Mouse (Mus musculus) intestine, embryonic 14.5 days (tissue): ENCODE data around the gene Srgap1. TPM values are rescaled to one million over a fixed set of nuclear protein-coding genes. Genes with fewer than 3 reads are reported as not detected.

ENCODE experiments used
- ATAC-seq: fragments of 200-750 bp; cut with Nextera tagmentation; replicated peaks from 2 replicates; pipeline ENCODE4 v1.8.0; 2017; ENCODE audit warnings: low read depth, moderate number of reproducible peaks, moderate TSS enrichment, moderate library complexity; ENCODE audit not compliant: low FRiP score, low TSS enrichment
- DNase-seq: peaks from one replicate; pipeline ENCODE4 v3.0.0-alpha.2; 2018; ENCODE audit warnings: low spot score
- H3K27ac ChIP-seq: fragments of 300-500 bp; sonication (generic); 2 replicates; pipeline ENCODE4 v1.5.1; 2014; ENCODE audit warnings: low read depth, mild to moderate bottlenecking, control low read depth
- H3K27me3 ChIP-seq: fragments of 300-500 bp; sonication (generic); replicated peaks from 2 replicates; pipeline ENCODE4 v1.6.1; 2014; ENCODE audit warnings: low read length, control low read depth; ENCODE audit not compliant: control insufficient read depth, insufficient read depth
- H3K36me3 ChIP-seq: fragments of 300-500 bp; sonication (generic); 2 replicates; pipeline ENCODE4 v1.6.1; 2014; ENCODE audit warnings: low read length, control low read depth; ENCODE audit not compliant: control insufficient read depth, insufficient read depth
- H3K4me1 ChIP-seq: fragments of 300-500 bp; sonication (generic); replicated peaks from 2 replicates; pipeline ENCODE4 v1.6.1; 2014; ENCODE audit warnings: low read length, control low read depth, mixed read lengths; ENCODE audit not compliant: control insufficient read depth, insufficient read depth
- H3K4me2 ChIP-seq: fragments of 300-500 bp; sonication (generic); 2 replicates; pipeline ENCODE4 v1.6.1; 2014; ENCODE audit warnings: low read length
- H3K4me3 ChIP-seq: fragments of 300-500 bp; sonication (generic); 2 replicates; pipeline ENCODE4 v1.5.1; 2014; ENCODE audit warnings: low read depth, low read length, control low read depth, mixed read lengths
- H3K9ac ChIP-seq: fragments of 300-500 bp; sonication (generic); 2 replicates; pipeline ENCODE4 v1.6.1; 2014; ENCODE audit warnings: mild to moderate bottlenecking, low read length
- H3K9me3 ChIP-seq: fragments of 300-500 bp; sonication (generic); 2 replicates; pipeline ENCODE4 v1.6.1; 2016; ENCODE audit warnings: low read length, control low read depth; ENCODE audit not compliant: control insufficient read depth
- WGBS: fragments of 180-500 bp; shearing (Covaris S2); extraction: QIAGEN DNeasy Blood & Tissue Kit; methylation state at CpG from one replicate; pipeline ENCODE4 v1.1.7; 2014; 5-methylcytosine and 5-hydroxymethylcytosine counted together
- polyA plus RNA-seq: library from polyadenylated mRNA; unstranded; fragments of >200 nt; fragmentation: Nextera tagmentation; extraction: Ambion mirVana; gene quantifications from 2 replicates; pipeline ENCODE4 v1.2.1, GENCODE M21; 2014

Srgap1 gene
- polyA plus RNA-seq, 1 experiment from 2014 or later = 8.7 TPM

DNA sequence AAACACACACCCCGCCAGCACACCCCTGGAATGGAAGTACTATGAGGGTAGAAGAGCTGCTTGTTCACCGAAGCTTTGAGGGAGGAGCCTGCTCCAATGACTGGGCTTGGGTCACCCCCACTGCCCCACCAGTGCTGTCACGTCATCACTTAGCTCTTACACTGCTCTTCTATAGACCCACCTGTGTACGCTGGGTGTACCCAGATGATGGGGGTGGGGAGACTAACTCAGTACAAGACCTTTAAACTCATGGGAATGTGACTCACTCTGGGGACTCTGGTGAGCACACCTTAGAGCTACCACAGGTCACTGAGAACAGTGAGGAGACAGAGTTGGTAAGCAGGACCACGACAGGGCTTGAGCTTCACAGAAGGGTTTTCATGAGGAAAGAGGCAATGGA lies 94.1 kb downstream of the Srgap1 start:
- DNase-seq = no peak
- Histone ChIP-seq H3K9ac (no peak overlapping the region), H3K4me2 (no peak overlapping the region), H3K27ac (no peak overlapping the region), H3K27me3 (no peaks in the 10 kb centered on the region), H3K4me1 (no peaks in the 10 kb centered on the region), H3K36me3 (no peaks in the 10 kb centered on the region), H3K9me3 (no peaks in the 10 kb centered on the region), H3K4me3 (no peak overlapping the region)
- WGBS = 91% methylated on average over 5 of the region's 5 CpGs
- ATAC-seq = no peak

DNA sequence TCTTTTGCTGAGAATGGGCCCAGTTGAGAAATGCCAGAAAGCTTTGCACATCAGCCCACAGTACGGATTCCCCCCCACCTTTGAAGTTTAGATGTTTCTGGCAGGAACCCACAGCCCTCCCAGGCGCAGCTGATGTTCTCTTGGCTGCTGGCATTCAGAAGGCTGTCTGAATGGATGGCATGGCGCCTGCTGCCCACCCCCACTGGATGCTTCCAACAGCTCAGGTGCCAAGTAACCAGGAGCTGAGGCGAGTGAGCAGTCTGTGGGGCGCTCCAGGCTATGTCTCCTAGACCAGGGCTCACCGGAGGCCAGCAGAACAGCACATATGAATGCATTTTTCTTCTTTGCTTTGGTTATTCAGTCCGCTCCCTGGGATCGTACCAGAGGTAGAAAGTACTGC lies 100.9 kb downstream of the Srgap1 start:
- no peak overlapping the region for H3K4me3 ChIP-seq
- no peaks in the 10 kb centered on the region for H3K9me3 ChIP-seq
- DNase-seq (no peak), ATAC-seq (no peak)
- H3K4me2 ChIP-seq = no peak overlapping the region
- no peak overlapping the region for H3K9ac ChIP-seq
- H3K36me3 ChIP-seq = no peaks in the 10 kb centered on the region
- H3K27me3 ChIP-seq = no peaks in the 10 kb centered on the region
- H3K27ac ChIP-seq = no peak overlapping the region
- 83% methylated on average over 8 of the region's 8 CpGs for WGBS
- no peaks in the 10 kb centered on the region for H3K4me1 ChIP-seq

GRCm38 (mm10) chr10:121931909-121932308 lies 115.2 kb downstream of the Srgap1 start:
- Histone ChIP-seq H3K4me1 (peaks cover 8% of the 10 kb centered on the region; the same call in 1 of the 2 replicates), H3K36me3 (no peaks in the 10 kb centered on the region), H3K9me3 (no peaks in the 10 kb centered on the region), H3K4me2 (no peak overlapping the region), H3K27ac (no peak overlapping the region), H3K9ac (no peak overlapping the region), H3K4me3 (no peak overlapping the region), H3K27me3 (no peaks in the 10 kb centered on the region)
- WGBS = 73% methylated on average over 14 of the region's 14 CpGs
- no peak for ATAC-seq
- no peak for DNase-seq

DNA sequence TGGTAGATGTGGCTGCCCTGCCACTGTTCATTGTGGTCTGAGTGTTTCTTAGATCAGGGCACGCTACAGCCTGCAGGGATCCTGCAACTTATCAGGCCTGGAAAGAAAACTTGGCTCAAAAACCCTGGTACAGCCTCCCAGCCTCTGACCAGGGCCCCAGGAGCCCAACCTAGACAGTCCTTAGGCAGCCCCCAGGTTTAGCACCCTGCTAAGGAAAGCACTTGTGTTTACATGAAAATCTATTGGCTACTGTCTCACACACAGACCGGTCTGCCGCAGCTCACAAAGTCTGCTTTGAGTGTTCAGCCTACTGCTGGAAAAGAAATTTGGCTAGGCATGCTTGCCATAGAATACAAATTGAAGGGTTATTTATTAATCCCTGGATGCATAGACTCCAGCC lies 121.0 kb downstream of the Srgap1 start:
- WGBS = 43% methylated on average over 3 of the region's 3 CpGs
- H3K9ac ChIP-seq = no peak overlapping the region
- peaks cover 6% of the 10 kb centered on the region; the same call in 1 of the 2 replicates for H3K4me1 ChIP-seq
- no peak for DNase-seq
- H3K27ac ChIP-seq = no peak overlapping the region
- no peak for ATAC-seq
- H3K27me3 ChIP-seq = no peaks in the 10 kb centered on the region
- H3K36me3 ChIP-seq = no peaks in the 10 kb centered on the region; the same call in 1 of the 2 replicates
- H3K4me2 ChIP-seq = no peak overlapping the region
- no peak overlapping the region for H3K4me3 ChIP-seq
- no peaks in the 10 kb centered on the region for H3K9me3 ChIP-seq

DNA sequence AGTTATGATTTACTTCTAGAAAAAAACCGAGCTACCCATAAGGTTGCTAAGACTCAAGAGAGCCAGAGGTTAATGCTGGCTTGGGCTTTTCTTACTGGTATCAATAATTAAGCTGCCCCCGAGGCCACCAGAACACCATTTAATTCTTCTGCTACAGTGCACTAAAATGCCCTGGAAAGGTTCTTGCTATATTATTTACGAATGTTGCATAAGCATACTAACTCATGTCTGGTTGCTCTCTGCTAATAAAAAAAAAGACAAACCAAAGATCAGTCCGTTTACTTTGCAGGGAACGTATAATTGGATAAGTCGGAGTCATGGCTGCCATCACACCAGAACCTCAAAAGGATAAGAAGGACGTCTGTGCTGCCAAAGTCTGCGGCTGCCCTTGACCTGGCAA lies 128.1 kb downstream of the Srgap1 start:
- H3K27ac ChIP-seq = no peak overlapping the region
- H3K4me1 ChIP-seq = peaks cover 6% of the 10 kb centered on the region; the same call in 1 of the 2 replicates
- WGBS = 37% methylated on average over 8 of the region's 8 CpGs
- ATAC-seq (no peak), DNase-seq (no peak)
- no peak overlapping the region for H3K4me3 ChIP-seq
- no peaks in the 10 kb centered on the region; the same call in 1 of the 2 replicates for H3K36me3 ChIP-seq
- no peak overlapping the region for H3K9ac ChIP-seq
- H3K9me3 ChIP-seq = no peaks in the 10 kb centered on the region
- H3K27me3 ChIP-seq = no peaks in the 10 kb centered on the region
- H3K4me2 ChIP-seq = no peak overlapping the region

DNA sequence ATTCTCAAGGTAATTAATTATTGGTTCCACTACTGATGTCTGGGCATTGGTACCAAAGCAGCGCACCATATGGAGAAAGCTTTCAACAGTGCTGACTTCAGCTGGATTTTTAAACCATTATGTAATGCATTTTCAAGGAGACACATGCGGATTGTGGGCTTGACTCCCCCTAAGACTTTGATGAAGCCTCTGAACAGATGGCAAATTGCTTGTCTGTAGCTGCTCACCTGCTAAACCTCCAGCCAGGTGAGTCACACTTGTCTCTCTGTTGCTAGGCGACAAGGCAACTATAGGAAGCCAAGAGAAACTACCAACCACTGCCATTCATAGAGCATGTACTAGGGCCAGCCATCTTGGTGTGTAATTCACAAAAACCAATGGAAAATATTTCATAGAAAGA lies 128.5 kb downstream of the Srgap1 start:
- no peaks in the 10 kb centered on the region for H3K9me3 ChIP-seq
- no peak overlapping the region for H3K4me3 ChIP-seq
- 58% methylated on average over 3 of the region's 3 CpGs for WGBS
- DNase-seq (no peak), ATAC-seq (no peak)
- H3K4me2 ChIP-seq = no peak overlapping the region
- no peak overlapping the region for H3K9ac ChIP-seq
- peaks cover 6% of the 10 kb centered on the region; the same call in 1 of the 2 replicates for H3K4me1 ChIP-seq
- no peak overlapping the region for H3K27ac ChIP-seq
- no peaks in the 10 kb centered on the region; the same call in 1 of the 2 replicates for H3K36me3 ChIP-seq
- no peaks in the 10 kb centered on the region for H3K27me3 ChIP-seq

GRCm38 (mm10) chr10:121915530-121915929 lies 131.6 kb downstream of the Srgap1 start:
- Histone ChIP-seq H3K27ac (no peak overlapping the region), H3K9me3 (no peaks in the 10 kb centered on the region), H3K4me2 (peak overlapping the region; percentile 11), H3K9ac (no peak overlapping the region), H3K36me3 (no peaks in the 10 kb centered on the region), H3K4me1 (peaks cover 6% of the 10 kb centered on the region; the same call in 1 of the 2 replicates), H3K4me3 (no peak overlapping the region), H3K27me3 (no peaks in the 10 kb centered on the region)
- WGBS = 18% methylated on average over 12 of the region's 12 CpGs
- ATAC-seq (no peak), DNase-seq (peak; percentile 65)

- DNase-seq (no peak), ATAC-seq (peak; percentile 57; the same call in 1 of the 2 replicates)
- no peak overlapping the region for H3K4me3 ChIP-seq
- peaks cover 13% of the 10 kb centered on the region; the same call in 1 of the 2 replicates for H3K4me1 ChIP-seq
- no peaks in the 10 kb centered on the region for H3K36me3 ChIP-seq
- no peaks in the 10 kb centered on the region for H3K27me3 ChIP-seq
- WGBS = 21% methylated on average over 1 of the region's 1 CpGs
- H3K9ac ChIP-seq = no peak overlapping the region
- H3K27ac ChIP-seq = peak overlapping the region; percentile 27; the same call in 1 of the 2 replicates
- no peak overlapping the region for H3K4me2 ChIP-seq
- H3K9me3 ChIP-seq = no peaks in the 10 kb centered on the region
These were observed 143.0 kb downstream of the Srgap1 start for GRCm38 (mm10) chr10:121904137-121904536.

- no peak overlapping the region for H3K9ac ChIP-seq
- WGBS = 89% methylated on average over 8 of the region's 8 CpGs
- no peak overlapping the region for H3K4me3 ChIP-seq
- DNase-seq (no peak), ATAC-seq (no peak)
- H3K4me1 ChIP-seq = 0 out of 2 replicates have a peak, but pooled peaks cover 5% of the 10 kb centered on the region
- H3K27ac ChIP-seq = no peak overlapping the region
- H3K4me2 ChIP-seq = no peak overlapping the region
- no peaks in the 10 kb centered on the region for H3K27me3 ChIP-seq
- H3K36me3 ChIP-seq = no peaks in the 10 kb centered on the region
- no peaks in the 10 kb centered on the region for H3K9me3 ChIP-seq
These were observed 144.5 kb downstream of the Srgap1 start for GRCm38 (mm10) chr10:121902651-121903050.
